Mouse (Mus musculus) cerebellum, postnatal 10 days (tissue): ENCODE results near the gene Ahnak2.

Source experiments
- DNase-seq, 2 experiments: peaks; one replicate each; pipeline ENCODE4 v3.0.0; 2021; ENCODE audit warnings: mixed read lengths in 2 of 2

Gene Ahnak2

DNA sequence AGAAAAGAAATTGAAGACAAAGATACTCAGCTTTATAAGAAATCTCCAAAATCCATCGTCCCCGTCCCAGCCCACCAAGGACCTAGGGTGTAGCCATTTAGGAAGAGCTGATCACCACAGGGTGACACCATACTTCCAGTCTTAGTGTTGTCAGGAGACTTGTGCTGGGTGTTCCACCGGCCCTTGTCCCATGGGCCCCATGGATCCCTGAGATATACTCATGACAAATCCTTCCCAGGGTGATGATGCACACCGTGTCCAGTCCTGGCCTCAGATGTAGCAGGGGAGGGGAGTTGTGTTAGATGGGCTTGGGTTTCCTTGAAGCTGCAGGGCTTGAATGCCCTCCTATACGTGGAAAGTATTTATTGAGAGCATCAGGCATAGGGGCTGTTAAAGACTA is 44.6 kb downstream of the Ahnak2 start:
- no peak for DNase-seq

- DNase-seq, result no peak
Measured at GRCm38 (mm10) chr12:112755900-112756299, 46.6 kb downstream of the Ahnak2 start.

- no peak for DNase-seq
Measured at GRCm38 (mm10) chr12:112752399-112752798, 50.1 kb downstream of the Ahnak2 start.

GRCm38 (mm10) chr12:112750976-112751375 is 51.5 kb downstream of the Ahnak2 start:
- DNase-seq, result peak in 1 of 2 experiments; percentile 4

- no peak for DNase-seq
Measured at GRCm38 (mm10) chr12:112747606-112747970, 54.9 kb downstream of the Ahnak2 start.

GRCm38 (mm10) chr12:112746808-112747605 is 55.5 kb downstream of the Ahnak2 start:
- DNase-seq, result peak; percentile 67 to 75

DNA sequence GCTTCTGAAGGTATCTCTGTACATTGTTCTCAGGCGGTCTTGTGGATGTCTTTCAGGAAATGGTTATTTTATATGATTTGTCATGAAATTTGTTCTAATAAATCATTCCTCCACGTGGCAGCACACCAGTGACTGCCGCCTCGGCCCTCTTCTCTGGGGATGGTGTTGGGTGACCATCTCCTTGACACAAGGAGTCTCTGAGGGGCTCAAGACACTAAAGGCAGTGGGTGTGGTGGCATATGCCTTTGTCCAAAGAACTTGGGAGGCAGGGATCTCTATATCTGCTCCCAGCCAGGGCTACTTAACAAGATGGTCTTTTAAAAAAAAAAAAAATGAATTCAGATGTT is 56.0 kb downstream of the Ahnak2 start:
- DNase-seq, result no peak

DNA sequence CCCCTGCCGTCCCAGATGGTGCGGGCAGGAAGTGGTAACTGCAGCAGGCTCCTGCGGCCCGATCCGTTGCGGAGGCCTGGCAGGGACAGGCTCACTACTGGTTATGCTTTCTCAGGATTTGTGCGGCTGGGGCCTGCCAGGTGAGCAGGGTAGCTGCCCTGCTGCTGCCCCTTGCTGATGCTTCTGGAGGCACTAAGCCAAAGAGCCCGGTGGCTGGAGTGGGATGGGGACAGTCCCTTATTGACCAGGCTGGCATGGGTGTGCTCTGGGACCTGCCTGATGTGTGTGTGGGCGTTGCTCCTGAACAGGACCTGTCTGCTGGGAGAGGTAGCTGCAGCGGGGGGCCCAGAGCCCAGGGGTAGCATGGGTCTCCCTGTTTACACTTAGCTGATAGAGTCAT is 56.7 kb downstream of the Ahnak2 start:
- peak in 1 of 2 experiments; percentile 33 for DNase-seq

- DNase-seq, result peak; percentile 59 to 67
Measured at GRCm38 (mm10) chr12:112744891-112745580, 57.4 kb downstream of the Ahnak2 start.

DNA sequence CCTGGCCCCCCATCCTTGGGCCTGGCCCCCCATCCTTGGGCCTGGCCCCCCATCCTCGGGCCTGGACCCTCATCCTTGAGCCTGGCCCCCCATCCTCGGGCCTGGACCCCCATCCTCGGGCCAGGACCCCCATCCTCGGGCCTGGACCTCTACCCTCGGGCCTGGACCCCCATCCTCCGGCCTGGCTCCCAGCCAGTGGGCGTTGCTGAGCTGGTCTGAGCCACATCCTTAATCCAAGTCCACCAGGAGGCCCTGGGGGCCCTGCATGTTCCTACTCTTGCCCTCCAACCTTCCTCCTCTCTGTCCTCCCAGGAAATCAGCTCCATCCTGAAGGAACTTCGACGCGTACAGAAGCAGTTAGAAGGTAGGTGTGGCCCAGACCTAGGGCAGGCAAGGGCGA is 58.2 kb downstream of the Ahnak2 start:
- peak; percentile 42 for DNase-seq

- peak; percentile 89 to 90 for DNase-seq
Measured at GRCm38 (mm10) chr12:112743168-112743975, 59.1 kb downstream of the Ahnak2 start.

- DNase-seq, result peak in 1 of 2 experiments; percentile 29
Measured at GRCm38 (mm10) chr12:112742768-112743167, 59.7 kb downstream of the Ahnak2 start.

DNA sequence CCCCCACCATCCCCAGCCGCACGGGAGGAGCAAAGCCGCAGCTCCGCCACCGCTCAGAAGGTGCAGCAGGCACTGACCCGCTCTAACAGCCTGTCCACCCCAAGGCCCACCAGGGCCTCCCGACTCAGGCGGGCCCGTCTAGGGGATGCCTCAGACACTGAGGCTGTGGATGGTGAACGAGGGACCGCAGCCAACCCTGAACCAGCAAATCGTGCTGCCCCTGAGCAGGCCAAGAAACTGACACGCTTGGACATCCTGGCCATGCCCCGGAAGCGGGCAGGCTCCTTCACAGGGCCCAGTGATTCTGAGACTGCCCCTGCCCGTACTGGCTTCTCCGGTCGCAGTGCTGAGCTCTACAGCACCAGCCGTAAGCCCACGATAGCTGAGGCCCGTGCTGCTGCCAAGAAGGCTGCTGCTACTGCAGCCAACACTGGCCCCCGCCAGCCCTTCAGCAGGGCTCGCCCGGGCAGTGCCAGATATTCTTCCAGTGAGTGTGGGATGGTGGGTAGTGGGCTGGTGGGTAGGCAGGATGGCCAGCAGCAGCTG is 63.4 kb downstream of the Ahnak2 start:
- peak; percentile 86 to 91 for DNase-seq

DNA sequence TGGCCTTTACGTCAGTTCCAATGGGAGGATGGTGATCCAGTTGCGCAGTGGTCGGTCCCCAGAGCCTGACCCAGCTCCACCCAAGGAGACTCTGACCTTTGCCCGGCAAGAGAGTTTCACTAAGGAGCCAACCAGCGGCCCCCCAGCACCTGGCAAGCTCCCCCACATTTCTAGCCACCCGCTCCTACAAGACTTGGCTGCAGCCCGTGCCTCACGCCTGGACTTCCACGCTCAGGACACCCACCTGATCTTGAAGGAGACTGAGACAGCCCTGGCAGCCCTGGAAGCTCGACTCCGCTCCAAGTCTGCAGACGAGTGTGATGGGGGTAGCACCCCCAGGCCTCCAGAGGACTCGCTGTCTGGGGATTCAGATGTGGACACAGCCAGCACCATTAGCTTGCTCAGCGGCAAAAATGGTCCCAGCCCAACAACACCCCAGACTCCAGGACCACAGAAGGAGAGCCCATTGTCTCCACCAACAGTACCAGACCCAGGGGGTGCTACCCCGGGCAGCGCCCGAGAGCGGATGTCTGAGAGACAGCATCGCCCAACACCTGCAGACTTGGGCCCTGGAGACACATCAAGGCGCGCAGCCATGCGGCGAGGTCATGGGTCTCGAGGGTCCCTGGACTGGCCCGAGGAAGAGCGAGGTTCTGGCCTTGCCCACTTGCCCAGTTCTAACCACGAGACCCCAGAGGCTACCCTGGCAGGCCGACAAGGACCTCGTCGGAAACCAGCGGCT is 64.0 kb downstream of the Ahnak2 start:
- peak; percentile 57 to 61 for DNase-seq

- peak; percentile 98 for DNase-seq
Measured at GRCm38 (mm10) chr12:112737761-112738160, 64.7 kb downstream of the Ahnak2 start.

DNA sequence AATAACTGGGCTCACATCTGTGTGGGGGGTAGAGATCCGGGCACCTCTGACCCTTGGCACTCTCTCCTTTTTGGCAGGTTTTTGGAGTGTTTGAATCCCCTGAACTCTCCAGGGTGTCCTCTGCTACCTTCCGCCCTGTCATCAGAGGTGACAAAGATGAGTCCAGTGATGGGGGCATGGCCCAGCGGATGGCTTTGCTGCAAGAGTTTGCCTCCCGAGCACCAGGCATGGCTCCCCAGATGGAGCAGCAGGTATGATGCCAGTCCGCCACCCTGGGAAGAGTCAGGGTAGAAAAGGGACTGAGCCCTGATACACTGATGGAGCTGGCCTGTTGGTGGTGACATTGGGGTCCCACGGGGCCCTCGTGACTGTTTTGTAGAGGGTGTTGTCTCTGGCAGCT is 65.4 kb downstream of the Ahnak2 start:
- peak in 1 of 2 experiments; percentile 52 for DNase-seq

- DNase-seq, result no peak
Measured at GRCm38 (mm10) chr12:112736636-112736925, 65.9 kb downstream of the Ahnak2 start.

- DNase-seq, result peak; percentile 81 to 84
Measured at GRCm38 (mm10) chr12:112735896-112736635, 66.4 kb downstream of the Ahnak2 start.

DNA sequence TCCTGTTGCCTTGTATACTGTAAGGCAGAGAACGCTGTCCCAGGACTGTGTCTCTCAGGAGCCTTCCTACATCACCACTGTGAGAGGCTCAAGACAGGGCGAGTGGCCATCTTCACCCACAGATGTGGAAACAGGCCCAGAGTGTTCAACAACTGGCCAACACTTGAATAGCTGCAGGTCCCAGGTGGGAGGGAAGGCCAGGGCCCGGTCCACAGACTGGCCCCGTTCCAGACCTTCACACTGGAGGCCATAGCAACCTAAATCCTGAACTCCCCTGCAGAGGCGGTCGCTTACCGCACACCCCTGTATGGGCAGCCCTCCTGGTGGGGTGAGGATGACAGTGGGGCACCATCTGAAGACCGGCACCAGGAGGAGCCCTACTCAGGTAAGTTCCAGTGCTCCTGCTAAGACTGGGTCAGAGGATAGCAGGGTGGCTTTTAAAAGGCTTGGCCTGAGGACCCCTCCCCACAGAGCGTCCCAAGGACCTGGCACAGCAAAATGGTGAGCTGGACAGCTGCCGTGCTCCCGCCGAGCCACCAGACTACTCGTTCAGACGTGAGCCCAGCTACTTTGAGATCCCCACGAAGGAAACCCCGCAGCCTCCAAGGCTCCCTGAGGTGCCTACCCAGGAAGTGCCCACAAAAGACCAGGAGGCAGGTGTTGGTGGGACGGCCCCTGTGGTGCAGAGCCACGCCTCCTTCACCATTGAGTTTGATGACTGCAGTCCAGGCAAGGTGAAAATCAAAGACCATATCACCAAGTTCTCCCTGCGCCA is 67.4 kb downstream of the Ahnak2 start:
- peak; percentile 44 to 51 for DNase-seq

GRCm38 (mm10) chr12:112734108-112734820 is 68.2 kb downstream of the Ahnak2 start:
- DNase-seq, result peak in 1 of 2 experiments; percentile 34
